ENCODE assay signal across 10 mouse cellular contexts in genomic region chr8:20389363-20389739, GRCm38 (mm10). TPM values are rescaled to one million over a fixed set of nuclear protein-coding genes. Genes with fewer than 3 reads are reported as not detected.
DNase-seq lines count a peak whose midpoint lies in the region; ATAC-seq and TF ChIP-seq lines count a peak whose summit lies in the region.
"Not testable (repeated sequence)": the region's sequence is repeated elsewhere in the genome, so short reads cannot be mapped to it uniquely, and the experiment has no call there.
"Had no signal": no experiment of that assay in that cellular context is flagged by ENCODE, and none has a peak within 500 bp of the region (broad histone marks: within the 10 kb centered on the region; RNA-seq: fewer than 3 reads in every experiment).

No protein-coding gene starts in this region.

- 32% methylated on average over 6 of the region's 7 CpGs for WGBS in forebrain, embryonic 13.5 days
- 23% methylated on average over 6 of the region's 7 CpGs for WGBS in kidney, adult 2 months
- WGBS in lung, embryonic 16.5 days = 23% methylated on average over 2 of the region's 7 CpGs
- 26% methylated on average over 5 of the region's 7 CpGs for WGBS in neural tube, embryonic 15.5 days

- H3K9me3 ChIP-seq in forebrain, embryonic 13.5 days (replicated peaks); lung, embryonic 16.5 days (ENCODE audit: control insufficient read depth, low read length); neural tube, embryonic 15.5 days (replicated peaks): not testable (repeated sequence)

- not testable (repeated sequence) for H3K4me1 ChIP-seq in forebrain, embryonic 13.5 days; kidney, adult 2 months (ENCODE audit: control insufficient read depth, insufficient read depth, low read length); lung, embryonic 16.5 days (replicated peaks; ENCODE audit: control insufficient read depth, insufficient read depth, low read length); neural tube, embryonic 15.5 days

- not testable (repeated sequence) for TF ChIP-seq CTCF in kidney, adult 2 months (conservative IDR thresholded peaks at IDR 0.05; ENCODE audit: insufficient read depth, insufficient read length, low read depth, low read length)

- not testable (repeated sequence) for H3K4me3 ChIP-seq in forebrain, embryonic 13.5 days; kidney, adult 2 months (ENCODE audit: insufficient read depth, low read depth, low read length); lung, embryonic 16.5 days (ENCODE audit: low read length); neural tube, embryonic 15.5 days (replicated peaks)

- peak; percentile 60 for DNase-seq in adrenal gland, adult 2 months
- peak; percentile 54 for DNase-seq in heart, adult 8-10 months (ENCODE audit: low spot score)
- DNase-seq in kidney, adult 2 months = peak; percentile 70
- DNase-seq in layer of hippocampus, postnatal 25 days (ENCODE audit: extremely low spot score in 1 of 2, low spot score in 1 of 2) = peak; percentile 20 to 75
- DNase-seq in thymus, postnatal 10 days (ENCODE audit: low spot score in 2 of 2) = peak; percentile 7 to 23

- H3K4me2 ChIP-seq in forebrain, embryonic 13.5 days; lung, embryonic 16.5 days (ENCODE audit: low read depth, low read length); neural tube, embryonic 15.5 days: not testable (repeated sequence)

- not testable (repeated sequence) for H3K36me3 ChIP-seq in forebrain, embryonic 13.5 days (ENCODE audit: poor library complexity, severe bottlenecking); kidney, adult 2 months (ENCODE audit: control insufficient read depth, insufficient read depth, low read length); lung, embryonic 16.5 days (ENCODE audit: control insufficient read depth, insufficient read depth, low read length); neural tube, embryonic 15.5 days

- H3K9ac ChIP-seq in forebrain, embryonic 13.5 days; lung, embryonic 16.5 days (ENCODE audit: low read length); neural tube, embryonic 15.5 days (replicated peaks): not testable (repeated sequence)

- H3K27ac ChIP-seq in forebrain, embryonic 13.5 days; kidney, adult 2 months (ENCODE audit: insufficient read depth, low read depth, low read length); lung, embryonic 16.5 days (ENCODE audit: low read length); neural tube, embryonic 15.5 days (replicated peaks): not testable (repeated sequence)

- H3K27me3 ChIP-seq in forebrain, embryonic 13.5 days; kidney, adult 2 months (replicated peaks; ENCODE audit: control insufficient read depth, insufficient read depth, low read length); lung, embryonic 16.5 days (ENCODE audit: control insufficient read depth, insufficient read depth, low read depth, low read length); neural tube, embryonic 15.5 days (replicated peaks): not testable (repeated sequence)

- TF ChIP-seq POLR2A in kidney, adult 2 months (IDR thresholded peaks at IDR 0.05; ENCODE audit: low read depth, low read length) = not testable (repeated sequence)

- ATAC-seq in forebrain, embryonic 13.5 days = peak; percentile 55; the same call in 1 of the 2 replicates
- 0 out of 2 replicates have a peak, but pooled peaks have one; percentile 46 for ATAC-seq in lung, embryonic 16.5 days (ENCODE audit: low read depth)
- ATAC-seq in neural tube, embryonic 15.5 days (ENCODE audit: low FRiP score) = peak; percentile 53; the same call in 1 of the 2 replicates

RNA-seq across cellular contexts. Expression of gene Gm15319, which starts 26.3 kb away (rescaled TPM):
- total RNA-seq in adrenal gland, adult 2 months (2021) = 1 to 10 TPM in 1 of 2 experiments, under 1 TPM in 1; 0.41 to 1.2 TPM
- not detected in 2 replicates for polyA plus RNA-seq in adrenal gland, adult 2 months (2012; rRNA removed)
- polyA plus RNA-seq in forebrain, embryonic 13.5 days (2015; fragmentation: Nextera tagmentation; extraction: Ambion mirVana) = 0.13 TPM in 1 of 2 replicates, not detected in the other
- under 1 TPM in 1 of 4 experiments, not detected in 3; 0.56 TPM for total RNA-seq in heart, adult 8-10 months (2022)
- not detected in 2 replicates for polyA plus RNA-seq in kidney, adult 2 months (2012; rRNA removed)
- total RNA-seq in layer of hippocampus, postnatal 25 days (2021) = 1 to 10 TPM in 1 of 2 experiments, under 1 TPM in 1; 0.54 to 1.3 TPM
- polyA plus RNA-seq in lung, embryonic 16.5 days (2015; fragmentation: Nextera tagmentation; extraction: Ambion mirVana) = 0.13 TPM in 1 of 2 replicates, not detected in the other
- polyA plus RNA-seq in neural tube, embryonic 15.5 days (2015; fragmentation: Nextera tagmentation; extraction: Ambion mirVana) = 0.10 and 0.27 TPM in 2 replicates
- total RNA-seq: monocyte, adult 5-6 weeks had no signal
- polyA plus RNA-seq: heart, embryonic 14.5 days had no signal

Comparison
In these comparisons a context has a peak if more than half of its experiments do, and no peak if none do; other contexts are left out.
1. DNase-seq: peak in every context shown above with its lines; median percentile 70 in kidney, adult 2 months; 60 in adrenal gland, adult 2 months; 54 in heart, adult 8-10 months; 48 in layer of hippocampus, postnatal 25 days; 15 in thymus, postnatal 10 days.